Mouse (Mus musculus) small intestine, adult 2 months (tissue): Measurements from ENCODE around the gene 1110032A03Rik. TPM values are rescaled to one million over a fixed set of nuclear protein-coding genes. Genes with fewer than 3 reads are reported as not detected.

Experiments used
- H3K27ac ChIP-seq: fragments of 200-500 bp; 2 replicates; pipeline ENCODE4 v1.5.1; 2012; ENCODE audit warnings: low read depth, low read length, control low read depth, inconsistent platforms; ENCODE audit not compliant: insufficient read depth
- H3K27me3 ChIP-seq: fragments of 200-500 bp; 2 replicates; pipeline ENCODE4 v1.6.1; 2012; ENCODE audit warnings: mild to moderate bottlenecking, moderate library complexity, low read length, inconsistent platforms; ENCODE audit not compliant: control insufficient read depth, insufficient read depth
- H3K36me3 ChIP-seq: fragments of 200-500 bp; 2 replicates; pipeline ENCODE4 v1.6.1; 2012; ENCODE audit warnings: mild to moderate bottlenecking, low read length, control low read depth, inconsistent platforms; ENCODE audit not compliant: control insufficient read depth, insufficient read depth
- H3K4me1 ChIP-seq: fragments of 200-500 bp; 2 replicates; pipeline ENCODE4 v1.6.1; 2012; ENCODE audit warnings: low read length, inconsistent platforms, mixed read lengths; ENCODE audit not compliant: control insufficient read depth, insufficient read depth, insufficient read length
- H3K4me3 ChIP-seq: fragments of 200-500 bp; 2 replicates; pipeline ENCODE4 v1.5.1; 2012; ENCODE audit warnings: low read depth, mild to moderate bottlenecking, control low read depth, inconsistent platforms, low read length, moderate library complexity
- CTCF ChIP-seq: fragments of 200-500 bp; IDR thresholded peaks from 2 replicates; pipeline ENCODE4 v1.5.1; 2012; ENCODE audit warnings: low read depth, mild to moderate bottlenecking, control low read depth, inconsistent platforms, low read length, moderate library complexity, mixed read lengths; ENCODE audit not compliant: insufficient replicate concordance, insufficient read length; ENCODE audit errors: extremely low read depth
- POLR2A ChIP-seq: fragments of 200-500 bp; IDR thresholded peaks from 2 replicates; pipeline ENCODE4 v1.6.1; 2012; ENCODE audit warnings: low read depth, mild to moderate bottlenecking, control low read depth, inconsistent platforms, low read length, moderate library complexity
- whole genome bisulfite sequencing: fragments of 180-500 bp; shearing (Covaris S2); methylation state at CpG from one replicate; pipeline ENCODE4 v1.1.7; 2018; 5-methylcytosine and 5-hydroxymethylcytosine counted together
- polyA plus RNA-seq: library from polyadenylated mRNA; depleted of rRNA; stranded (reverse); fragments of >200 nt; gene quantifications from 2 replicates; pipeline ENCODE4 v1.2.3, GENCODE M21; 2012

The 1110032A03Rik gene
- polyA plus RNA-seq, 1 experiment = 20.7 TPM

DNA sequence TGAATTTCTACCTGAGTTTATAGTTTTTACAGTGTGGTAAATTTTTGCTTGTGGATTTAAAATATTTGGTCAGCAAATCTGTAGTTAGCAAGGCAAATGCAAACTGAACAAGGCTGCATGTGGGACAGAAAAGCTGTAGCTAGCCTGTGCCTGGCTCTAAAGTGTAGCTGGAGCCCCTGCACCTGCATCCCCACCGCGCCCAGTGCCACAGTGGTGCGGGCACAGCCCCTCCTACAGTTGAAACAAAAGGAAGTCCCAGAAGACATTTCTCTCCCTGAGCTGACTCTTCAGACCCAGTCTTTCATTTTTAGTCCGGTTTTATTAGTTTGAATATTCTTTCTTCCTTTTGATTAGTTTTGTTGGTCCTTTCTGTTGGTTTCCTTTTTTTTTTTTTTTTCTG is 40.3 kb upstream of the 1110032A03Rik start:
- 91% methylated on average over 4 of the region's 4 CpGs for WGBS
- Histone ChIP-seq H3K27me3 (no peaks in the 10 kb centered on the region), H3K4me3 (no peak overlapping the region), H3K4me1 (no peaks in the 10 kb centered on the region), H3K27ac (no peak overlapping the region), H3K36me3 (peaks cover 23% of the 10 kb centered on the region)
- TF ChIP-seq POLR2A (no peak), CTCF (no peak)

- H3K4me3 ChIP-seq = no peak overlapping the region
- 97% methylated on average over 5 of the region's 5 CpGs for WGBS
- no peak overlapping the region for H3K27ac ChIP-seq
- no peak for TF ChIP-seq CTCF
- TF ChIP-seq POLR2A = no peak
- no peaks in the 10 kb centered on the region for H3K4me1 ChIP-seq
- no peaks in the 10 kb centered on the region for H3K27me3 ChIP-seq
- peaks cover 31% of the 10 kb centered on the region for H3K36me3 ChIP-seq
Observed at GRCm38 (mm10) chr9:50813796-50814195, 38.5 kb upstream of the 1110032A03Rik start.

GRCm38 (mm10) chr9:50811746-50812145 is 36.4 kb upstream of the 1110032A03Rik start:
- H3K27me3 ChIP-seq = no peaks in the 10 kb centered on the region
- H3K36me3 ChIP-seq = peaks cover 38% of the 10 kb centered on the region
- WGBS = 79% methylated on average over 2 of the region's 2 CpGs
- no peak overlapping the region for H3K27ac ChIP-seq
- TF ChIP-seq POLR2A (no peak), CTCF (no peak)
- no peaks in the 10 kb centered on the region for H3K4me1 ChIP-seq
- H3K4me3 ChIP-seq = no peak overlapping the region

- 91% methylated on average over 7 of the region's 7 CpGs for WGBS
- TF ChIP-seq CTCF (no peak), POLR2A (no peak)
- H3K27ac ChIP-seq = no peak overlapping the region
- no peaks in the 10 kb centered on the region for H3K27me3 ChIP-seq
- H3K36me3 ChIP-seq = peaks cover 37% of the 10 kb centered on the region
- H3K4me1 ChIP-seq = no peaks in the 10 kb centered on the region
- H3K4me3 ChIP-seq = no peak overlapping the region
Observed at GRCm38 (mm10) chr9:50811187-50811586, 35.9 kb upstream of the 1110032A03Rik start.

- Histone ChIP-seq H3K4me3 (no peak overlapping the region), H3K27ac (no peak overlapping the region), H3K27me3 (no peaks in the 10 kb centered on the region), H3K36me3 (peaks cover 45% of the 10 kb centered on the region), H3K4me1 (no peaks in the 10 kb centered on the region)
- TF ChIP-seq POLR2A (no peak), CTCF (no peak)
- 97% methylated on average over 13 of the region's 13 CpGs for WGBS
Observed at GRCm38 (mm10) chr9:50809146-50809545, 33.8 kb upstream of the 1110032A03Rik start.

- 90% methylated on average over 6 of the region's 6 CpGs for WGBS
- Histone ChIP-seq H3K4me1 (no peaks in the 10 kb centered on the region), H3K36me3 (peaks cover 45% of the 10 kb centered on the region), H3K4me3 (no peak overlapping the region), H3K27ac (no peak overlapping the region), H3K27me3 (no peaks in the 10 kb centered on the region)
- no peak for TF ChIP-seq POLR2A
- TF ChIP-seq CTCF = no peak
Observed at GRCm38 (mm10) chr9:50808471-50808870, 33.2 kb upstream of the 1110032A03Rik start.

GRCm38 (mm10) chr9:50803055-50803671 is 27.8 kb upstream of the 1110032A03Rik start:
- Histone ChIP-seq H3K4me3 (no peak overlapping the region), H3K27me3 (no peaks in the 10 kb centered on the region), H3K27ac (no peak overlapping the region), H3K36me3 (peaks cover 46% of the 10 kb centered on the region), H3K4me1 (no peaks in the 10 kb centered on the region)
- no peak for TF ChIP-seq POLR2A
- TF ChIP-seq CTCF = no peak
- WGBS = 86% methylated on average over 7 of the region's 7 CpGs

DNA sequence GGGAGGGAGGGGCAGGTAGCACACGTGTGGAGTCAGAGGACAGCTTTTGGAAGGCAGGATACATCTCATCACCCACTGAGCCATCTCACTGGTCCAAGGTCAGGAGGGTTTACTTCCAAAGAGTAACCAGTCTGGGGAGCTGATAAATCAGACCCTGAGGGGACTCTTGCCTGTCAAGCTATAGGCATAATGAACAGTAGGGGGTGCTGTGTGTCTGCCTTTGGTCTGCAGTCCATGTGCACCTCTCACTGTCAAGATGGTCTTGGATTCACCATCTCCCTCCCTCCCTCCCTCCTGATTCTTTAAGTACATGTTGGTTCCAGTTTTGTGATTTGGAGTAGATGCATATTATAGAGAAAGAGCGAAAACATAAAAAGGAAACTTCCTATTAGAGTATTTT is 25.7 kb upstream of the 1110032A03Rik start:
- WGBS = 59% methylated on average over 2 of the region's 2 CpGs
- Histone ChIP-seq H3K27ac (no peak overlapping the region), H3K4me1 (no peaks in the 10 kb centered on the region), H3K27me3 (no peaks in the 10 kb centered on the region), H3K4me3 (no peak overlapping the region), H3K36me3 (peaks cover 39% of the 10 kb centered on the region)
- peak; percentile 53; the same call in 1 of the 2 replicates for TF ChIP-seq CTCF
- no peak for TF ChIP-seq POLR2A
